Mouse (Mus musculus): ENCODE results near the gene Gm28308. TPM values are rescaled to one million over a fixed set of nuclear protein-coding genes. Genes with fewer than 3 reads are reported as not detected.

Gene Gm28308
- total RNA-seq, 4 experiments from 2014 or later: 0.54 TPM; not detected in 3

DNA sequence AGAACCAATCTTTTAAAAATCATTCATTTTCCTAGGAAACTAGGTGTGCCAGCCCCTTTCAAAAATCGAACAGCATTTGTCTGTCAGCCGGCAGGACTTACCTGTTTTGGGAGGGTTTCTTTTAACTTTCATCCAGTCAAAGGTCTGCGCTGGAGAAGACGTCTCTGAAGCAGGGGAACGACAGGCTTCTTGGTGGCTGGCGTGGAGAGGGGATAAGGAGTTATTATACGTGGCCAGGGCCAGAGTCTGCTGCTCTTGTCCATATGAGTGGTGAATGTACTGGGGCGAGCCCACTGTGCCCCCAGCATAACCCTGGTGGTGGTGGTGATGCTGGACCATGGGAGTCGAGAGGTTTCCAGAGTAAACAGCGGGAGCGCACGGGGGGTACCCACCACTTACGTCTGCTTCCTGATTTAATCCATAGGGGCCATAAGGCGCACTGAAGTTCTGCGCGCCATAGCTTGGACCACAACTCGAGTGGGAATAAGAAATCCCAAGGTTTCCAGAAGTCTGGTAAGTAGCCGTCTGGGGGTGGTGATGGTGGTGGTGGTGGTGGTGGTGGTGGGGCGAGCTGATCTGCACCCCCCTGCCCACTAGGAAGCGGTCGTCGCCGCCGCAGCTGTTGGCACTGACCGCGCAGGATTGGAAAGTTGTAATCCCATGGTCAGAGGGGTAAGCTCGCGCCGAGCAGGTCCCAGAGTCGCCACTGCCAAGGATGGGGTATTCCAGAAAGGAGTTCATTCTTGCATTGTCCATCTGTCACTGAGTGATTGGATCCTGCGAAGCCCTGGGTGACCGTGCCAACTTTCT lies 55.5 kb downstream of the Gm28308 start:
- no peak for DNase-seq (ENCODE audit: low spot score)

DNA sequence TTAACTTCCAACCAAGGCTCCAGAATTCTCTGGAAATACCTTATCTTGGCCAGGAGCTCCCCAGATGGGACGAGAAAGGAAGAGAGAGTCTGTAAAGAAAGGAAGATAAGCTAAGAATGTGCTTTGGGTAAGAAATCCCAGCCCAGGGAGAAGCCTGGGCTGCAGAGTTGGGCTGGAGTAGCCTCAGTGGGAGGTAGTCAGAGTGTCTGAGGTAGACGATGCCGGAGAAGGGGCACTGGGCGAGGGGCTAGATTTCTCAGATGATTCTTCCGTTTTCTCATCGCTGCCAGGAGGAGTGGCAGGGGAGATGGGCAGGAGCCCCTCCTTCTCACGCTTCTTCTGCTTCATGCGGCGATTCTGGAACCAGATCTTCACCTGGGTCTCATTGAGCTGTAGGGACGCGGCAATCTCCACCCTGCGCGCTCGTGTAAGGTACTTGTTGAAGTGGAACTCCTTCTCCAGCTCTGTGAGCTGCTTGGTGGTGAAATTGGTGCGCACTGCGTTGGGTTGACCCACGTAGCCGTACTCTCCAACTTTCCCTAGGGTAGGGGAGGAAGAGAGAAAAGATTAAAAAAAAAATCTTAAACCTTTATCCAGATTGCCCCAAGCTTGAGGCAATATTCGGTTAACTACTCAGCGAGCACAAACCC lies 56.5 kb downstream of the Gm28308 start:
- no peak for DNase-seq (ENCODE audit: low spot score)

DNA sequence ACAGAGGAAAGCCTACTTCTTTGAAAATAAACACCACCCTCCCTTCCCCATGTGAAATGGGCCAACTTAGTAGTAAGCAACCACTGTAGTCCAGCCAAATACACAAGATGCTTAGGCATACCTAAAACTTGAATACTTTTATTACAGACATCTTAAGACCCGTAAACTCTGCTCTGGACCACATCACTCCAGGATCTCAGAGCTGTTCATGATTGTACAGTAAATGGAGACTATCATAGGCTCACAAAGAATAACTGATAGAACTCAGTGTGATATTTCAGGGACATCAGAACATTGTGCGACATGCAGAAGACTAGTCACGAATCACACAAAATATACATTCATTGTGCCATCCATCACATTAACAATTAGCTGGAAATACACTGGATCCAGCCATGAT lies 57.7 kb downstream of the Gm28308 start:
- DNase-seq (ENCODE audit: low spot score): no peak

DNA sequence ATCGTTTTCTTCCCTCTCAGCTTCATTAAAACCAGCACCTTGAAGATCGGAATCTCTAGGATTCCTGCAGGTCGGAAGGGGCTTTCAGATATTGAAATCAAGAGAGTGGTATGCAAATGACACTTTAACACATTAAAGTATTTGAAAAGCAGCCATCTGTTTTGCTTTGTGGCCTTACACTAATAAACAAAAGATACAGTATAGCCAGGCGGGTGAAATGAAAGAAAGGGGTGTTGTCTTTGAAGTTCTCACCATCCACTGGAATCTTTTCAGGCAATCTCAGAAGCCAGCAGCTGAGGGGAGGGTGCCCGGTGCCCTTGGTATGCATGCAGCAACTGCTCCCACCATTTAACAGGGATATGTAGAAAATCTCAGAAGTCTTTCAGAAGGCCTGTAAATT lies 59.1 kb downstream of the Gm28308 start:
- no peak for DNase-seq (ENCODE audit: low spot score)

DNA sequence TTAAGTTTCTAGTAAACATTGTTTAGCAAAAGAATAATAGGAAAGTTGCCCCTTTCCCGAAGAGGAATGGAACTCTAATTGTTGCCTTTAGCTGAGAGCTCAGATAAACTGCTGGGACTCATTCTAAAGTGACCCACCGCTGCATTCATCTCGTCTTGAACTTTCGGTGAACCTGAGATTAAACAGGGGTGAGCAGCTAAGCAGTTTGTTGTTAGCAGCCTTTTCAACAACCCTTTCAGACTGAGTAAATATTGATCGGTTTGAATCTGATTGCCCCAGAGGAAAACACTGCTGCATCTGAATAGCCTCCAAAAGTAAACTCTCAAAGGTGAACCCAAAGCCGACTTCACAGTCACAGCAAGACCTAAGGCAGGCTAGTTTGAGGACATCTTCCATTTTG lies 59.9 kb downstream of the Gm28308 start:
- no peak for DNase-seq (ENCODE audit: low spot score)

DNA sequence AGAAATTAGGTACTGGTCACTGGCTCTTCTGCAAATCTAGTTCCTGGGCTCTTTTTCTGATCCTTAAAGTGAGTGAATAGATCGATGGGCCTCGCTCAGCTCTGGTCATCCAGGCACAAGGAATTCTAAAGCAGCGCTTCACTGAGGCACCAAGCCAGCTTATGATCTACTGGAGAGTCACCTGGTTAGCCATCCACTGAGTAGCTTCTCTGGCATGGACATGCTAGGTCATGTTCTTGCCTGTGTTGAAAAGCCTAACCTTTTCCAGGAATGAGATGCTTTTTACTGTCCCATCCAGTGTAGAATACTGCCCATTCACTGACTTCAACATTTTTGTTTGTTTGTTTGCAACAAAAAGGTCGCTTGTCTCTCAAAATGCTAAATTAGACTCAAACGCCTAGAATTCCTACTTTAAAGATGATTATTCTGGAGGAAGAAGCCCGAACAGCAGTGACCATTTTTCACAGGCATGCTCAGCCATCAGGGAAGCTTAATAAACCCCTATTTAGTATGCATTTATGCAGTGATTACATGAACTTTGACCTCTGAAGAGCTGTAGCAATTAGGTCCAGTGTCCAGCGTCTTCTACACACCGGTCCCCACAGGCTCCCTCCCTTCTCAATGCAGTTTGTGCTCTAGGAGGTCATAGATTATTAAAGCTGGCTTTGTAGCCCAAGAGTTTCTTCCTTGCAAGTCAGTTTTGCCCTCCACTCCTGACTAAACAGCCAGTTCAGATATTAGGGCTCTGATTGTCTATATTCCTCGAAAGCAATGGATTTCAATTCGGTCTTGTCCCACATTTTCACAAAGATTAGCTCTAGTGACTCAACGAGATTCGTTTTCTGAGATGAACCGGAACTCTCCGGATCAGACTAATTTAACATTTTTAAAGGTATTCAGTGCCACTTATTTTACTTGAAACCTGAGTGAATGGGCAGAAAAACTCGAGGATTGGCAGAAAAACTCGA lies 60.6 kb downstream of the Gm28308 start:
- no peak for DNase-seq (ENCODE audit: low spot score)

DNA sequence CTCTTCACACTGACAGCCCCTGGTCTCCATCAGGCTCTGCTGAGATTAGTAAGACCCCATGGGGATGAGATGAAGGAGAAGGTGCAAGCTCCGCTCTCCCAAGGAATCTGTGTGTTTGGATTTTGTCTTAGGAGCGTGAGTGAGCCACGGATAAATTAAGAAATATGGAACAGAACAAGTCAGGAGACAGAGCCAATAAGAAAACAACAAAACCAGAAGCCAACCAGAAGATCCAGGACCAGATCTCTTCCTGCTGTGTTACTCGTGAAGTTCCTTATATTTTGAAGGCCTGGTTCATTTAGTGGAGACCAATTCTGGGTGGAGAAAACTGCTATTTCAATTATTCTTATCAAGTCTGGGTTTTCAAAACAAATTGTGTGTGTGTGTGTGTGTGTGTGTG lies 61.6 kb downstream of the Gm28308 start:
- DNase-seq (ENCODE audit: low spot score): no peak

DNA sequence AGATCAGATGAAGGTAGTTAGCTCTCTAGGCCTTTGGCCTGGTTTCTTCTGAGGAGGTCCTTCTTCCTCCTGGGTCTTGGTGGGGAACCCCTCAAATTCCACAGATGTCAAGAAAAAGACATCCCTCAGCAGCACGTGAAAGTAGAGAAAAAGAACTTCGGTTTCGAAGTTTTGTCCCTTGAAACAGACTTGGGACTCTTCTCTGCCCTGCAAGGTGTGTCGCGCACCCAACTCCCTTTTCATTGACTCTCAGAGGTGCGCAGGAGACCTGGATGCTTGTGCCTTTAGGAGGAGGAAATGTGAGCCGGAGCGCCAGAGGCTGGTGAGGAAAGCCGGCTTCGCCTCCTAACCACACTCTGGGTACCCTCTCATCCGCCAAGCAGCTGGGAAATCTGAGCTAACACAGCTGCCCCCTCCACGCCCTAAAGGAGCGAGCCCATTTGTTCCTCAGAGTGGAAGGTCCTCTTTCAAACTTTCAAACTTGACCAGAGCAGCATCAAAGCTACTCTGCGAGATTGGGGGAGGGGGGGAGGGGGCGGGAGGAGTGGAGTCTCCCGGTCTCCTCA lies 62.7 kb downstream of the Gm28308 start:
- no peak for DNase-seq (ENCODE audit: low spot score)

DNA sequence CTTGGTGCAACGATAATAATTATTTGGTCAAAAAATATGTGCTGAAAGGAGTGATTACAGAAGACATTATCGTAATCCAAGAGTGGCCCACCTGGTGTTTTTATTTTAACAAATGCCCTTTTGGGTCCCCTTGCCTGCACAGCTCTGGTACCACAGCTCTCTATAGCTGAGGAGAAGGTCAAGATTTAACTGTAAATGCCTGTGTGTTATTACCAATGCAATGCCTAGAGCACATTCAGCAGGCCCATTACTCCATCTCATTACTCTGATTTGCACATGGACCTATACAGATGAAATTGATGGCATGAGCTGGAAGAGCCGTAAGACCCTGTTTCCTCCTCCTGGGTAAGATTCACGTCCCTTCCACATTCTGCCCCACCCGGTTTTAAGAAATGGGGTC lies 74.0 kb downstream of the Gm28308 start:
- no peak for DNase-seq (ENCODE audit: low spot score)

DNA sequence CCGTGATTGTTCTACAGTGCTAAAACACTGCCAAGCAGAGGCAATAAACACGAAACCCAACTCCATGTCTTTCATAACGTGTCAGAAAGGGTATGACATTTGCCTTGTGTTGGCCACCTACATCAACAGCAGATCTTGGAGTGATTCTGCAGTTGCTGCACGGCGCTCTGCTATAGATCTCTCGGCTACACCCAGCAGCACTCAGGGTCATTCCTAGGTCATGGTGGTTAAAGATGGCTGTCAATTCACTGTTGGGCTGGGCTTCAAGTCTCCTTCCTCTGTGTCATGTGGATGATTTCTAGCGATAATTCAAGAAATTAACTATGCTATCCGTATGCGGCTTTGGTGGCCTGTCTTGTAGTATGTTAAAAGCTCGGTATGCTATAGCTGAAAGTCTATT lies 74.6 kb downstream of the Gm28308 start:
- DNase-seq (ENCODE audit: low spot score): no peak

DNA sequence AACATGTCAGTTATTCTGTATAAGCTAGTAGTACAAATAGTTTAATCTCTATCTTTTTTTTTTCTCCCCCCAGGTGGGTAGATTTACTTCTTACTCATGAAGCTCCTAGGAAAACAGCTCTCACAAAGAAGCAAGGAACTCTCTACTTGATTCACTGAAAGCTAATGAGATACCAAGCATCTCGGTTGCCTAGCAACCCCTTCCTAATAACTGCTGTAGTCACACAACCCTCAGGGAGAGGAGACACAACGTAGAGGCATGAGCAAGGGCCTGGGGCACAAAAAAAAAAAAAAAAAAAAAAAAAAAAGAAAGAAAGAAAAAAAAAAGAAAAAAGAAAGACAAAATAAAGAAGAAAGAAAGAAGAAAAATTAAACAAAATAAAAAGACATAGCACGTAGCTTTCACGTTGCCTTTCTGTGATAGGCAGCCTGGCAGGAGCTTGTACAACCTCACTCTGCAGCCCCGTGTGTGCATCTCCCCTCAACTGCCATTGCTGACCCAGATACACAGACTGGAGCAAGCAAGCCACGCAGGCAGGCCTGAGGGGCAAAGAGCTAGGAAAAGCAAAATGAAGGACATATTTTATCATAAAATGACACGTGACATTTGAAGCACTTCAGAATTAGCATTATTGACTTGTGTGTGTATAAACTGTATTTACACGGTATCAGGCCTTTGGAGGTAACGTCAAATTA lies 75.2 kb downstream of the Gm28308 start:
- no peak for DNase-seq (ENCODE audit: low spot score)

DNA sequence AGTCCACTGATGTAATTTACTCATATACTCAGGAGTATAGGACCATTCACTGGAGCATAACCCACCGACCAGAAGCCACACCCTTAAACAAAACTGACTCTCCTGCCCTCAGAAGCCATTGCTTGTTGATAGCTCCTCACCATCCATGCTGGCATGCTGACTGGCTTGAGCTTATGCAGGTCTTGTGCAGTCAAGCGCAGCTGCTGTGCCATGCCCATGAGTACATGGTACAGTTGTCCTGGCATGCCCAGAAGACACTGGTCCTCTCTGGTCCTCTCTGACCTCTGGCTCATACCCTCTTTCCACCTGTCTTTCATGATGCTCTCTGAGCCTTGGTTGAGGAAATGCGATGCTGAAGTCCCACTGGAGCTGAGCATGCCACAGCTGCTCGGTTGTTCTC lies 89.5 kb downstream of the Gm28308 start:
- no peak for DNase-seq (ENCODE audit: low spot score)

DNA sequence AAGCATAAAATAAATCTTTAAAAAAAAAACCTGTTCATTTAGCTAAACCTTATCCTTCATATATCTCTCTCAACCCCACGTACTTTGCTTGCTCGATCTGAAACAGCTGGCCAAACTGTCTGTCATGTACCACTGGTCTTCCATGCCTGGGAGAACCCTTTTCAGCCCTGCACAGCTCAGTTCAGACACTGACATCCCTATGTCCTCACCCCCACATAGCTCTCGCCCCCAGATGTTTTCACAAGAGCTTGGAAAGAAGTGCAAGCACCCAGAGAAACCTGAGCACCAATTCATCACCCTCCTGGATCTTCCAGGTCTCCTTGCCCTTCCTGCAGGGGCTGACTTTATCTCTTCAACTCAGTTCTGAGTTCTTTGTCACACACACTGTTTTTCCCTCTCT lies 92.0 kb downstream of the Gm28308 start:
- DNase-seq (ENCODE audit: low spot score): no peak

DNA sequence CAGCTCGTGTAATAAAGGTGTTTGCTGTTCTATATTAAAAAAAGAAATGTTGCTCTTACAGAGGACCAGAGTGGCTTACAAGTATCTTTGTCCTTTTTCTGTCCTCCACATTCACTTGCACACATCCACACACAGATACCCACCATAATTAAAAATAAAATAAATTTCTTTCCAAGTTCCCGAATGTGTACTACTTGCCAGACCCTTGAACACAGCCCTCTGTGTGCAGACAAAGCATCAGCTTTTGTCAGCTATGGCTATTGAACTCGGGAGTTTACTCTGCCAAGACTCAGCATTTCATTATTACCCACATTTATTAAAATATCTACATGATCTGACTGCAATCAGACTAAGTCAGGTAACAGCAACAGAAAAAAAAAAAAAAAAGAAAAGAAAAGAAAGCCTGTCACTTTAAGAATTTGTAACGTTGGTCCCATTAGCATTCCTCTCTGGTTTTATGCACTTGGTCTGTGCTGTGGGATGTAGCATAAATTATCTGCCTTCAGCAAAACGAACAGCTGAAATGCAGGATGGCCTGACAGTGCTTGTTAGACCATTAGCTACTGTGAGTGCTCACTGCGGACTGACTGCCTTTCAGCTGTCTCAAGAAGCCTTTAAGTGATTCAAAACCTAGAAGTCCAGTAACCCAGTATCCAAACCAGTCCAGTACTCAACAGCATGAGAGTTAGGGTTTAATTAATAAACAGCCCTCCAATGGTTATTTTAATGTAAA lies 94.1 kb downstream of the Gm28308 start:
- DNase-seq (ENCODE audit: low spot score): no peak

DNA sequence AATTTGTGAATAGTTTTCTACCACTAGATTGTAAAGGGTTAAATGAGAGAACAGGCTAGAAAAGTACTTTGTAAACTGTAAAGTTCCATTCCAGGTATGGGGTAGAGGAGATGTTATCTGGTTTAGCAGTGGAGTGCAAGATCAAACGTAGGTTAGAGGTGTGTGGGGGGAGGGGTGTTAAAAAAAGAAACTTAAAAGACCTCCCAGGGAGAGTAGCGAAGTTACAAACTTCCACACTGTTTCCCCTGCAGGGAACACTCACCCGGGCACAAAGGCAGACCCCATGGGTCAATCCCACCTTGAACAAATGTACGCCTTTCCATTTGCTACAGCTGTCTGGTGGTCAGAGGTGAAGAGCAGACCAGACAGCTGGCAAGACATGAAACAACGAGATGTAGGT lies 97.2 kb downstream of the Gm28308 start:
- no peak for DNase-seq (ENCODE audit: low spot score)

Small RNAs within 50 kb of the gene (microRNA-seq; reads per million reads assigned to microRNA genes)
- 34.7 reads per million, percentile 44 among the genes with 10 or more reads in this experiment for gene Mir196b

Other genes starting within 250 kb of the Gm28308 start
- 10 to 100 TPM in 3 of 4 experiments, 1 to 10 TPM in 1; 8.8 to 12.2 (median 11.0) TPM for gene Skap2, start 200.8 kb downstream of the Gm28308 start, total RNA-seq (2022)
- gene Hoxa1, start 55.0 kb downstream of the Gm28308 start, total RNA-seq (2022): under 1 TPM in 2 of 4 experiments, not detected in 2; 0.16 to 0.19 TPM
- under 1 TPM in 3 of 4 experiments, not detected in 1; 0.20 to 0.34 (median 0.22) TPM for gene Hoxa2, start 48.5 kb downstream of the Gm28308 start, total RNA-seq (2022)
- gene 5730596B20Rik, start 35.8 kb downstream of the Gm28308 start, total RNA-seq (2022): under 1 TPM in 1 of 4 experiments, not detected in 3; 0.06 TPM
- gene Hoxa4, start 21.6 kb downstream of the Gm28308 start, total RNA-seq (2022): under 1 TPM; 0.31 to 0.49 (median 0.38) TPM
- under 1 TPM; 0.41 to 0.69 (median 0.57) TPM for gene Hoxa5, start 8.8 kb downstream of the Gm28308 start, total RNA-seq (2022)
- not detected for gene Hoxa6, start 4.6 kb downstream of the Gm28308 start, total RNA-seq (2022)
- gene Hoxa3, start within 50 bp of the Gm28308 start, total RNA-seq (2022): under 1 TPM; 0.16 to 0.89 (median 0.31) TPM
- gene Hoxa7, start 8.5 kb upstream of the Gm28308 start, total RNA-seq (2022): under 1 TPM in 3 of 4 experiments, not detected in 1; 0.19 to 0.55 (median 0.31) TPM
- gene Hoxa9, start 17.8 kb upstream of the Gm28308 start, total RNA-seq (2022): not detected
- gene Hoxa10, start 27.5 kb upstream of the Gm28308 start, total RNA-seq (2022): not detected
- gene Hoxa11, start 32.5 kb upstream of the Gm28308 start, total RNA-seq (2022): not detected
- gene Hoxa13, start 47.5 kb upstream of the Gm28308 start, total RNA-seq (2022): not detected
- gene Evx1, start 100.2 kb upstream of the Gm28308 start, total RNA-seq (2022): not detected